Mouse (Mus musculus): ENCODE results near the gene 9130213A22Rik. TPM values are rescaled to one million over a fixed set of nuclear protein-coding genes. Genes with fewer than 3 reads are reported as not detected.
A peak's percentile ranks its signal among the peaks of the same experiment; 100 is the strongest.

9130213A22Rik gene
- total and polyA plus RNA-seq, 3 experiments, result 0.25 to 1.4 (median 0.82) TPM

DNA sequence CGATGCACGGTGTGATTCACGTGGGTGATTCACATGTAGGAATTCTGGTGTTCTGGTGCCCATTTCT lies 3.3 kb upstream of the 9130213A22Rik start, which contains the start of gene Aloxe3:
TSS of gene Aloxe3 (plus strand) at position 45 of the 67 bp plus-strand sequence.
- Histone ChIP-seq H3K4me1 (ENCODE audit: insufficient read depth, low read depth, low read length) (peaks cover 45% of the 10 kb centered on the region), H3K27me3 (ENCODE audit: insufficient read depth, low read length) (peaks cover 21% of the 10 kb centered on the region), H3K36me3 (replicated peaks) (no peaks in the 10 kb centered on the region), H3K9me3 (replicated peaks) (no peaks in the 10 kb centered on the region), H3K4me3 (ENCODE audit: low read depth, low read length) (peak within 1 kb of the TSS; percentile 71)
- TF ChIP-seq TAL1 (conservative IDR thresholded peaks at IDR 0.05; ENCODE audit: low read depth, low read length), result no peak
- TF ChIP-seq GATA2 (IDR thresholded peaks at IDR 0.05; ENCODE audit: borderline replicate concordance, low read depth, low read length), result no peak
- TF ChIP-seq GATA1 (IDR thresholded peaks at IDR 0.05; ENCODE audit: borderline replicate concordance, low read length), result no peak
- no peak for TF ChIP-seq POLR2AphosphoS5 (IDR thresholded peaks at IDR 0.05; ENCODE audit: insufficient replicate concordance, low read depth, low read length)
- TF ChIP-seq CTCF (IDR thresholded peaks at IDR 0.05; ENCODE audit: low read depth, low read length), result no peak
- ATAC-seq (ENCODE audit: extremely low read depth, insufficient number of reproducible peaks, low FRiP score, poor library complexity, severe bottlenecking), result no peak
- DNase-seq (ENCODE audit: low spot score), result no peak

DNA sequence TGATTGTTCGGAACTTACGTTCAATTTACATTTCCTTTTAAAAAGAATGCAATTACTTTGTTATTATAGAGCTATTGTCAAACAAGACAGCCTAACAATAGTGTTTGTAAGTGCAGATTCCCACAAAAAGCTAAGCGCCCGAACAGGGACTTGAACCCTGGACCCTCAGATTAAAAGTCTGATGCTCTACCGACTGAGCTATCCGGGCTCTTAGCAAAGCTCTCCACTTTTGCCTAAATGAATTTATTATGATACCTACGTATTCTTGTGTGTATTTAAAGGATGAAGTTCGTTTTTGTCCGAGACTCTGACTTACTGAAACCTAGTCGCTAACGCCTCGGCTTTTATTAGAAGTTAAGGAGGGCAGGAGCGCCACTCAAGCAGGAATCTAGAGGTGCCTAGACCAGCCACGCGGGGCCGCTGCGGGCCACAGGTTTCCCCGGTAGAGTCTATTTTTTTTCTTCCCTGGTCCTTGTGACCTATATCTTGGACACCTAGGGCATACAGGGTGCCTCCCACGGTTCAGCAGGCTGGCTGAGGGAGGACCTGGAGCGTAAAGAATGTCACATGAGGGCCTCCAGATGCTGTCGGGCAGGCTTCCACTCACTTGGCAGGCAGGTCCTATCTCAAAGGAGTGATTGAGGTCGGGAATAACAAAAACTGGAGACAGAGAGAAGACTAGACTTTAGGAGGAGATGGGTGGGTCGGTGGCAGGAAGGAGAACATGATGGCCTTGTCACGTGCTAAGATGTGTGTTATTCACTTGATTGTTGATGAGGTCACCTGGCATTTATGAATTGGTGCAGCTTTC lies 2.9 kb upstream of the 9130213A22Rik start:
- DNase-seq (ENCODE audit: low spot score) (peak; percentile 56), ATAC-seq (ENCODE audit: extremely low read depth, insufficient number of reproducible peaks, low FRiP score, poor library complexity, severe bottlenecking) (peak; percentile 23; the same call in 1 of the 2 replicates)
- Histone ChIP-seq H3K9me3 (replicated peaks) (no peaks in the 10 kb centered on the region), H3K36me3 (replicated peaks) (no peaks in the 10 kb centered on the region), H3K27me3 (ENCODE audit: insufficient read depth, low read length) (peaks cover 23% of the 10 kb centered on the region), H3K4me1 (ENCODE audit: insufficient read depth, low read depth, low read length) (peaks cover 50% of the 10 kb centered on the region), H3K4me3 (ENCODE audit: low read depth, low read length) (peak overlapping the region; percentile 71)
- TF ChIP-seq GATA1 (IDR thresholded peaks at IDR 0.05; ENCODE audit: borderline replicate concordance, low read length) (no peak), TAL1 (conservative IDR thresholded peaks at IDR 0.05; ENCODE audit: low read depth, low read length) (no peak), CTCF (IDR thresholded peaks at IDR 0.05; ENCODE audit: low read depth, low read length) (no peak)

DNA sequence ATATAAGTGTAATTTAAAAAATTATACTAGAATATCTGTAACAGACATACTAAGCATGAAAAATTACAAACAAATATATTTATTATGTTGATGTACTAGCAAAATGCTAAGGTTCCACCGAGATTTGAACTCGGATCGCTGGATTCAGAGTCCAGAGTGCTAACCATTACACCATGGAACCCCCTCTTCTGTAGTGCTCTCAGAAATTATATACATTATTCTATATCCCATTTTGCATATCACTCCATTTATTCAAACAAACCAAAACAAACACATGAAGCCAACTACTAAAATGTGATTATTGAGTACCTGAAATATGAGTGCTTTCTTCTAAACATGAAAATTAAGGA lies 2.1 kb upstream of the 9130213A22Rik start:
- Histone ChIP-seq H3K27me3 (ENCODE audit: insufficient read depth, low read length) (peaks cover 18% of the 10 kb centered on the region), H3K4me3 (ENCODE audit: low read depth, low read length) (no peak overlapping the region), H3K4me1 (ENCODE audit: insufficient read depth, low read depth, low read length) (peaks cover 56% of the 10 kb centered on the region), H3K9me3 (replicated peaks) (no peaks in the 10 kb centered on the region), H3K36me3 (replicated peaks) (no peaks in the 10 kb centered on the region)
- DNase-seq (ENCODE audit: low spot score) (no peak), ATAC-seq (ENCODE audit: extremely low read depth, insufficient number of reproducible peaks, low FRiP score, poor library complexity, severe bottlenecking) (no peak)
- no peak for TF ChIP-seq CTCF (IDR thresholded peaks at IDR 0.05; ENCODE audit: low read depth, low read length)
- TF ChIP-seq POLR2AphosphoS5 (IDR thresholded peaks at IDR 0.05; ENCODE audit: insufficient replicate concordance, low read depth, low read length), result no peak
- no peak for TF ChIP-seq TAL1 (conservative IDR thresholded peaks at IDR 0.05; ENCODE audit: low read depth, low read length)
- TF ChIP-seq GATA2 (IDR thresholded peaks at IDR 0.05; ENCODE audit: borderline replicate concordance, low read depth, low read length), result no peak
- TF ChIP-seq GATA1 (IDR thresholded peaks at IDR 0.05; ENCODE audit: borderline replicate concordance, low read length), result no peak

DNA sequence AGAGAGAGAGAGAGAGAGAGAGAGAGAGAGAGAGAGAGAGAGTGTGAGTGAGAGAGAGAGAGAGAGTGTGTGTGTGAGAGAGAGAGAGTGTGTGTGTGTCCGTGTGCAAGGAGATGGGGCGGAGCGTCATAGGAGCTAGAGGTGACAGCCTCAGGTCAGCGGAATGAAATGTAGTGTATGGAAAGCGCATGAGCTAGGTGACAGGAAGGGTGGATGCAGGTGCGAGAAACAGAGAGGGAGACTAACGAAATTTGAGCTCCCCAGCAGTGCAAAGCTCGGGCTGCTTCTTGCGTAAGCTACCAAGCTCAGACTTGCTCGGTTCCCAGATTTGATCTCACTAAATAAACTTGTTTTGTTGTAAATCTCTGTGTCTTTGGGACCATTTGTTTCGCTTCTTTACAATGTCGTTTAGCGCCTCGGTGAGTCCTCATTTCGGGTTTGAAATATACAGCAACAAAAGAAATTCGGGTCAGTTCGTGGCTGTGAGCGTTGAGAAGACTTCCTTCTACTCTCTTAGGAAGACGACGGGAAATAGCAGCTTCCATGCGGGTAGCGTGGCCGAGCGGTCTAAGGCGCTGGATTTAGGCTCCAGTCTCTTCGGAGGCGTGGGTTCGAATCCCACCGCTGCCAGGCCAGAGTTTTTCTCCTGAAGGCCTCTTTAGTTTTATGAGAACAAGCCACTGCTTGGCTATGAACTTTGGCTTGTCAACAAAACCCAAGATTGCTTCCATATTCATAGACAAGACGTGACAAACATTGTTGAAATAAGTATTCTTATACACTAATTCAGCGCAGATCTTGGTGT lies 1.5 kb upstream of the 9130213A22Rik start:
- Histone ChIP-seq H3K27me3 (ENCODE audit: insufficient read depth, low read length) (peaks cover 17% of the 10 kb centered on the region), H3K36me3 (replicated peaks) (no peaks in the 10 kb centered on the region), H3K4me1 (ENCODE audit: insufficient read depth, low read depth, low read length) (peaks cover 62% of the 10 kb centered on the region), H3K9me3 (replicated peaks) (no peaks in the 10 kb centered on the region), H3K4me3 (ENCODE audit: low read depth, low read length) (peak overlapping the region; percentile 79)
- TF ChIP-seq GATA1 (IDR thresholded peaks at IDR 0.05; ENCODE audit: borderline replicate concordance, low read length) (no peak), CTCF (IDR thresholded peaks at IDR 0.05; ENCODE audit: low read depth, low read length) (no peak), TAL1 (conservative IDR thresholded peaks at IDR 0.05; ENCODE audit: low read depth, low read length) (no peak), POLR2AphosphoS5 (IDR thresholded peaks at IDR 0.05; ENCODE audit: insufficient replicate concordance, low read depth, low read length) (no peak), GATA2 (IDR thresholded peaks at IDR 0.05; ENCODE audit: borderline replicate concordance, low read depth, low read length) (no peak)
- no peak for DNase-seq (ENCODE audit: low spot score)
- ATAC-seq (ENCODE audit: extremely low read depth, insufficient number of reproducible peaks, low FRiP score, poor library complexity, severe bottlenecking), result peak; percentile 17; the same call in 1 of the 2 replicates

DNA sequence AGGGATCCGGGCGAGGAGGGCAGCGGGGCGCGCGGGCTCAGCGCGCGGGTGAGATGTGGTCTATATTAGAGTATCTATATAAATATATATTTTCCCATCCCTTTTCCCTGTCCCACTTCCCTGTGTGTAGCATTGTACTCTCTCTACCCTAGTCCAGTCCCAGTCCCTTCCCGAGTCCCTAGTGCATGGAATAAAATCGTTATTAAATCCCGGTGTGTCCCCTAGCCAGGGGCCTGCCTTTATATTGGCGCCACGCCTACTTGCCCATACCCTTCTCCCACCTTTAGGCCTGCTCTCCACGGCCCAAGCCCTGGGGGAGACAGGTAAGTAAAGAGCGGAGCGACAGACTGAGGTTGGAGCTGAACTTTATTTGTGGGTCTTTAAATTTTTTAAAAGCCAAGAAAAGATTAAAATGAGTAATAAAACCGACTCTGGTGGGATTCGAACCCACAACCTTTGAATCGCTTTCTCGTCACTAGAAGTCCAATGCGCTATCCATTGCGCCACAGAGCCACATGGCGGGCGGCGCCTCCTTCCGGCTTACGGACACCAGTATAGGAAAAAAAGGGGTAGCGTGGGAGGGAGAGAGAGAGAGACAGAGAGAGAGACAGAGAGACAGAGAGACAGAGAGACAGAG lies 785 bp upstream of the 9130213A22Rik start:
- no peak for DNase-seq (ENCODE audit: low spot score)
- no peak for ATAC-seq (ENCODE audit: extremely low read depth, insufficient number of reproducible peaks, low FRiP score, poor library complexity, severe bottlenecking)
- no peak for TF ChIP-seq GATA1 (IDR thresholded peaks at IDR 0.05; ENCODE audit: borderline replicate concordance, low read length)
- no peak for TF ChIP-seq CTCF (IDR thresholded peaks at IDR 0.05; ENCODE audit: low read depth, low read length)
- no peak for TF ChIP-seq POLR2AphosphoS5 (IDR thresholded peaks at IDR 0.05; ENCODE audit: insufficient replicate concordance, low read depth, low read length)
- no peak for TF ChIP-seq GATA2 (IDR thresholded peaks at IDR 0.05; ENCODE audit: borderline replicate concordance, low read depth, low read length)
- TF ChIP-seq TAL1 (conservative IDR thresholded peaks at IDR 0.05; ENCODE audit: low read depth, low read length), result no peak
- no peaks in the 10 kb centered on the region for H3K9me3 ChIP-seq (replicated peaks)
- H3K36me3 ChIP-seq (replicated peaks), result no peaks in the 10 kb centered on the region
- H3K27me3 ChIP-seq (ENCODE audit: insufficient read depth, low read length), result peaks cover 17% of the 10 kb centered on the region
- H3K4me1 ChIP-seq (ENCODE audit: insufficient read depth, low read depth, low read length), result peaks cover 67% of the 10 kb centered on the region
- peak overlapping the region; percentile 79 for H3K4me3 ChIP-seq (ENCODE audit: low read depth, low read length)

DNA sequence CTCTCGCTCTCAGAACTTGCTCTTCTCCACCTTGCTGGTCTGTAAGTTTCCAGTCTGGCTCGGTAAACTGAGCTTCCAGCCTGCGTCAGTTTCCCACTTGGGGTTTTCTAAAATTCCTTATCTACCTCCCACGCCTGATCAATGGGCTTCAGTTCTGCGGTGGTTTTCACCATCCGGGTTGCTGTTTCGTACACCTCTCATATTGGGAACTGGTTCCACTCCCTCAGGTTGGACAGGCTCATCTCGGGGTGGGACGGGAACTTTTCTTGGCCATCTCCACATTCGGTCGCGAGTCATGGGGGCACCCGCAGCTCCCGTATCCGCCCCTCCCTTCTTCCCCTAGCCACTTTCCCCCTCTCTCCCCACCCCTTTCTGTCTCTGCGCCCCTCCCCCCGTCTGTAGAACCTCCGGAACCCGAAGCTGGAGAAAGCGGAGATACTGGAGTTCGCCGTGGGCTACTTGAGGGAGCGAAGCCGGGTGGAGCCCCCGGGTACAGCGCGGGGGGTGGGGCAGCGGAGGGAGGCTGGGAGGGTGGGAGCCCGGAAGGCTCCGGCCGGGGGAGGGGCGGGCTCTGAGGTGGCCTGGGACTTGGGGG lies 551 bp downstream of the 9130213A22Rik start:
- no peaks in the 10 kb centered on the region for H3K36me3 ChIP-seq (replicated peaks)
- DNase-seq (ENCODE audit: low spot score), result no peak
- ATAC-seq (ENCODE audit: extremely low read depth, insufficient number of reproducible peaks, low FRiP score, poor library complexity, severe bottlenecking), result no peak
- peaks cover 11% of the 10 kb centered on the region for H3K27me3 ChIP-seq (ENCODE audit: insufficient read depth, low read length)
- peak overlapping the region; percentile 79 for H3K4me3 ChIP-seq (ENCODE audit: low read depth, low read length)
- H3K9me3 ChIP-seq (replicated peaks), result no peaks in the 10 kb centered on the region
- peaks cover 75% of the 10 kb centered on the region for H3K4me1 ChIP-seq (ENCODE audit: insufficient read depth, low read depth, low read length)
- TF ChIP-seq TAL1 (conservative IDR thresholded peaks at IDR 0.05; ENCODE audit: low read depth, low read length) (no peak), GATA1 (IDR thresholded peaks at IDR 0.05; ENCODE audit: borderline replicate concordance, low read length) (no peak), CTCF (IDR thresholded peaks at IDR 0.05; ENCODE audit: low read depth, low read length) (no peak), GATA2 (IDR thresholded peaks at IDR 0.05; ENCODE audit: borderline replicate concordance, low read depth, low read length) (no peak), POLR2AphosphoS5 (IDR thresholded peaks at IDR 0.05; ENCODE audit: insufficient replicate concordance, low read depth, low read length) (no peak)
